Mouse (Mus musculus) hindbrain, embryonic 15.5 days (tissue): ENCODE results near the gene Nek4. TPM values are rescaled to one million over a fixed set of nuclear protein-coding genes. Genes with fewer than 3 reads are reported as not detected.
A peak's percentile ranks its signal among the peaks of the same experiment; 100 is the strongest.

Experiments used
- ATAC-seq: fragments of 200-750 bp; cut with Nextera tagmentation; 2 replicates; pipeline ENCODE4 v1.8.0; 2017; ENCODE audit warnings: low read depth, moderate number of reproducible peaks, moderate TSS enrichment; ENCODE audit not compliant: low FRiP score
- H3K27ac ChIP-seq: fragments of 300-500 bp; sonication (generic); replicated peaks from 2 replicates; pipeline ENCODE4 v1.5.1; 2015; ENCODE audit warnings: mild to moderate bottlenecking, inconsistent platforms
- H3K27me3 ChIP-seq: fragments of 300-500 bp; sonication (generic); 2 replicates; pipeline ENCODE4 v1.6.1; 2015; ENCODE audit warnings: control low read depth, inconsistent platforms
- H3K36me3 ChIP-seq: fragments of 300-500 bp; sonication (generic); 2 replicates; pipeline ENCODE4 v1.6.1; 2015; ENCODE audit warnings: control low read depth, inconsistent platforms
- H3K4me1 ChIP-seq: fragments of 300-500 bp; sonication (generic); replicated peaks from 2 replicates; pipeline ENCODE4 v1.6.1; 2015; ENCODE audit warnings: control low read depth, inconsistent platforms
- H3K4me2 ChIP-seq: fragments of 300-500 bp; sonication (generic); 2 replicates; pipeline ENCODE4 v1.6.1; 2015; ENCODE audit warnings: moderate library complexity, mild to moderate bottlenecking, inconsistent platforms
- H3K4me3 ChIP-seq: fragments of 300-500 bp; sonication (generic); 2 replicates; pipeline ENCODE4 v1.5.1; 2015; ENCODE audit warnings: mild to moderate bottlenecking, inconsistent platforms
- H3K9ac ChIP-seq: fragments of 300-500 bp; sonication (generic); 2 replicates; pipeline ENCODE4 v1.6.1; 2015; ENCODE audit warnings: inconsistent platforms
- H3K9me3 ChIP-seq: fragments of 300-500 bp; sonication (generic); 2 replicates; pipeline ENCODE4 v1.6.1; 2016; ENCODE audit warnings: control low read depth, inconsistent platforms
- WGBS: fragments of 180-500 bp; shearing (Covaris S2); methylation state at CpG from one replicate; pipeline ENCODE4 v1.1.7; 2015; 5-methylcytosine and 5-hydroxymethylcytosine counted together
- polyA plus RNA-seq: library from polyadenylated mRNA; unstranded; fragments of >200 nt; fragmentation: Nextera tagmentation; extraction: Ambion mirVana; gene quantifications from 2 replicates; pipeline ENCODE4 v1.2.1, GENCODE M21; 2015

Nek4 gene
- polyA plus RNA-seq = 16.2 and 19.6 TPM in 2 replicates

GRCm38 (mm10) chr14:30951154-30951825 is at the start of gene Nek4:
Gene Nek4 (plus strand): TSS chr14:30951377.
- peak within 1 kb of the TSS; percentile 87 for H3K9ac ChIP-seq
- peak within 1 kb of the TSS; percentile 72 for H3K4me2 ChIP-seq
- H3K36me3 ChIP-seq = no peaks in the 10 kb centered on the region; the same call in 1 of the 2 replicates
- peak; percentile 99 for ATAC-seq
- H3K4me1 ChIP-seq = peaks cover 11% of the 10 kb centered on the region
- no peaks in the 10 kb centered on the region for H3K27me3 ChIP-seq
- no peaks in the 10 kb centered on the region for H3K9me3 ChIP-seq
- H3K27ac ChIP-seq = peak within 1 kb of the TSS; percentile 79
- under 1% methylated on average over 57 of the region's 57 CpGs for WGBS
- H3K4me3 ChIP-seq = peak within 1 kb of the TSS; percentile 93

- no peaks in the 10 kb centered on the region for H3K4me1 ChIP-seq
- no peak overlapping the region for H3K4me2 ChIP-seq
- H3K27me3 ChIP-seq = no peaks in the 10 kb centered on the region
- H3K9me3 ChIP-seq = no peaks in the 10 kb centered on the region
- no peak overlapping the region for H3K9ac ChIP-seq
- H3K4me3 ChIP-seq = no peak overlapping the region
- H3K36me3 ChIP-seq = no peaks in the 10 kb centered on the region
- no peak overlapping the region for H3K27ac ChIP-seq
- no peak for ATAC-seq
- WGBS = 92% methylated on average over 5 of the region's 5 CpGs
Observed at GRCm38 (mm10) chr14:30902628-30903027, 48.5 kb upstream of the Nek4 start.

GRCm38 (mm10) chr14:30903036-30903435 is 48.1 kb upstream of the Nek4 start:
- no peak for ATAC-seq
- H3K36me3 ChIP-seq = no peaks in the 10 kb centered on the region
- H3K9me3 ChIP-seq = no peaks in the 10 kb centered on the region
- H3K9ac ChIP-seq = no peak overlapping the region
- no peak overlapping the region for H3K4me2 ChIP-seq
- H3K4me1 ChIP-seq = no peaks in the 10 kb centered on the region
- WGBS = 85% methylated on average over 3 of the region's 3 CpGs
- H3K27me3 ChIP-seq = no peaks in the 10 kb centered on the region
- H3K4me3 ChIP-seq = no peak overlapping the region
- no peak overlapping the region for H3K27ac ChIP-seq

GRCm38 (mm10) chr14:30904307-30904706 is 46.9 kb upstream of the Nek4 start:
- Histone ChIP-seq H3K4me1 (no peaks in the 10 kb centered on the region), H3K27me3 (no peaks in the 10 kb centered on the region), H3K4me2 (no peak overlapping the region), H3K4me3 (no peak overlapping the region), H3K27ac (no peak overlapping the region), H3K9ac (no peak overlapping the region), H3K9me3 (no peaks in the 10 kb centered on the region), H3K36me3 (no peaks in the 10 kb centered on the region)
- 84% methylated on average over 8 of the region's 8 CpGs for WGBS
- ATAC-seq = no peak

GRCm38 (mm10) chr14:30906001-30906400 is 45.2 kb upstream of the Nek4 start:
- no peak overlapping the region for H3K27ac ChIP-seq
- H3K4me2 ChIP-seq = no peak overlapping the region
- 96% methylated on average over 6 of the region's 6 CpGs for WGBS
- no peaks in the 10 kb centered on the region for H3K4me1 ChIP-seq
- no peaks in the 10 kb centered on the region for H3K9me3 ChIP-seq
- ATAC-seq = no peak
- no peaks in the 10 kb centered on the region for H3K36me3 ChIP-seq
- no peak overlapping the region for H3K4me3 ChIP-seq
- H3K27me3 ChIP-seq = no peaks in the 10 kb centered on the region
- no peak overlapping the region for H3K9ac ChIP-seq

GRCm38 (mm10) chr14:30907814-30908265 is 43.3 kb upstream of the Nek4 start:
- WGBS = 87% methylated on average over 3 of the region's 3 CpGs
- ATAC-seq = no peak

GRCm38 (mm10) chr14:30911141-30911540 is 40.0 kb upstream of the Nek4 start:
- H3K4me3 ChIP-seq = no peak overlapping the region
- H3K27ac ChIP-seq = no peak overlapping the region
- 92% methylated on average over 8 of the region's 8 CpGs for WGBS
- H3K4me1 ChIP-seq = no peaks in the 10 kb centered on the region
- H3K9me3 ChIP-seq = no peaks in the 10 kb centered on the region
- no peaks in the 10 kb centered on the region for H3K36me3 ChIP-seq
- ATAC-seq = no peak
- H3K27me3 ChIP-seq = no peaks in the 10 kb centered on the region
- H3K9ac ChIP-seq = no peak overlapping the region
- no peak overlapping the region for H3K4me2 ChIP-seq

More at GRCm38 (mm10) chr14:30907814-30908265, 43.3 kb upstream of the Nek4 start:
- H3K4me1 ChIP-seq = no peaks in the 10 kb centered on the region
- no peaks in the 10 kb centered on the region for H3K27me3 ChIP-seq
- no peak overlapping the region for H3K27ac ChIP-seq
- H3K9me3 ChIP-seq = no peaks in the 10 kb centered on the region
- no peak overlapping the region for H3K4me3 ChIP-seq
- H3K4me2 ChIP-seq = no peak overlapping the region
- no peaks in the 10 kb centered on the region for H3K36me3 ChIP-seq
- no peak overlapping the region for H3K9ac ChIP-seq

GRCm38 (mm10) chr14:30912641-30913040 is 38.5 kb upstream of the Nek4 start:
- H3K4me2 ChIP-seq = no peak overlapping the region
- H3K4me3 ChIP-seq = no peak overlapping the region
- no peaks in the 10 kb centered on the region for H3K4me1 ChIP-seq
- no peaks in the 10 kb centered on the region for H3K36me3 ChIP-seq
- no peak for ATAC-seq
- H3K9me3 ChIP-seq = no peaks in the 10 kb centered on the region
- WGBS = 83% methylated on average over 8 of the region's 8 CpGs
- no peak overlapping the region for H3K27ac ChIP-seq
- no peaks in the 10 kb centered on the region for H3K27me3 ChIP-seq
- no peak overlapping the region for H3K9ac ChIP-seq

- 81% methylated on average over 5 of the region's 5 CpGs for WGBS
- Histone ChIP-seq H3K4me2 (no peak overlapping the region), H3K4me3 (no peak overlapping the region), H3K9ac (no peak overlapping the region), H3K27ac (no peak overlapping the region), H3K27me3 (no peaks in the 10 kb centered on the region), H3K9me3 (no peaks in the 10 kb centered on the region), H3K36me3 (no peaks in the 10 kb centered on the region), H3K4me1 (no peaks in the 10 kb centered on the region)
- ATAC-seq = no peak
Observed at GRCm38 (mm10) chr14:30913404-30913803, 37.8 kb upstream of the Nek4 start.

GRCm38 (mm10) chr14:30916516-30916915 is 34.7 kb upstream of the Nek4 start:
- no peaks in the 10 kb centered on the region for H3K9me3 ChIP-seq
- no peak for ATAC-seq
- H3K4me3 ChIP-seq = no peak overlapping the region
- H3K9ac ChIP-seq = no peak overlapping the region
- no peaks in the 10 kb centered on the region for H3K27me3 ChIP-seq
- no peaks in the 10 kb centered on the region for H3K36me3 ChIP-seq
- no peak overlapping the region for H3K4me2 ChIP-seq
- no peaks in the 10 kb centered on the region for H3K4me1 ChIP-seq
- no peak overlapping the region for H3K27ac ChIP-seq
- WGBS = 92% methylated on average over 1 of the region's 1 CpGs

GRCm38 (mm10) chr14:30922053-30922670 is 29.0 kb upstream of the Nek4 start:
- H3K27ac ChIP-seq = no peak overlapping the region
- H3K4me1 ChIP-seq = 0 out of 2 replicates have a peak, but pooled peaks cover 5% of the 10 kb centered on the region
- 42% methylated on average over 8 of the region's 8 CpGs for WGBS
- H3K9me3 ChIP-seq = no peaks in the 10 kb centered on the region
- no peak overlapping the region for H3K4me3 ChIP-seq
- H3K9ac ChIP-seq = no peak overlapping the region
- no peak for ATAC-seq
- H3K4me2 ChIP-seq = no peak overlapping the region
- H3K27me3 ChIP-seq = no peaks in the 10 kb centered on the region
- no peaks in the 10 kb centered on the region for H3K36me3 ChIP-seq

GRCm38 (mm10) chr14:30923375-30924105 is 27.6 kb upstream of the Nek4 start, which contains the start of gene Itih3:
Gene Itih3 (minus strand): TSS chr14:30923760.
- H3K9ac ChIP-seq = no peak within 1 kb of the TSS
- H3K27me3 ChIP-seq = no peaks in the 10 kb centered on the region
- ATAC-seq = peak; percentile 65
- H3K4me2 ChIP-seq = no peak within 1 kb of the TSS
- H3K9me3 ChIP-seq = no peaks in the 10 kb centered on the region
- no peaks in the 10 kb centered on the region for H3K36me3 ChIP-seq
- no peak within 1 kb of the TSS for H3K4me3 ChIP-seq
- WGBS = 66% methylated on average over 6 of the region's 6 CpGs
- H3K4me1 ChIP-seq = 0 out of 2 replicates have a peak, but pooled peaks cover 5% of the 10 kb centered on the region
- no peak within 1 kb of the TSS for H3K27ac ChIP-seq
